Mouse (Mus musculus): ENCODE data around the gene S100a10. TPM values are rescaled to one million over a fixed set of nuclear protein-coding genes. Genes with fewer than 3 reads are reported as not detected.

Gene S100a10
- polyA plus RNA-seq, 1 experiment from 2014 or later, result 826 TPM

DNA sequence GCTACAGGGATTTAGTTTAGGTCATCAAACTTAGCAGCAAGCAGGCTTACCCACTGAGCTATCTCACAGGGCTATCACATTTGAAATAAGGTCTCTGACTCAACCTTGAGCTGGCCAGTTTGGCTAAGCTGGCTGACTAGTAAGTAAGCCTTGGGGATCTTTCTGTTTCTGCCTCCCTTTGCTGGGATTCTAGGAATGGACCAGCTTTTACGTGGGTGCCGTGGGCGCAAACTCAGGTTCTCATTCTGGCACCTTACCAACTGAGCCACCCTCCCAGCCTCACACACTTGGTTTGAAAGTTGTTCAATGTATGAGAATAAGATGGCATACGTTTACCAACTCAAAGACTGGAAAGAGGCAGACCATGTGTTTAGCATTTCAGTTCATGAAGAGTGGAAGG lies 8.3 kb downstream of the S100a10 start:
- no peak overlapping the region for H3K27ac ChIP-seq
- no peak overlapping the region for H3K4me3 ChIP-seq
- peaks cover 57% of the 10 kb centered on the region for H3K36me3 ChIP-seq
- H3K4me2 ChIP-seq, result no peak overlapping the region
- H3K27me3 ChIP-seq, result no peaks in the 10 kb centered on the region
- no peak overlapping the region for H3K9ac ChIP-seq
- no peak for ATAC-seq (ENCODE audit: insufficient number of reproducible peaks, low FRiP score, low TSS enrichment, low read depth)
- 91% methylated on average over 4 of the region's 4 CpGs for WGBS
- H3K9me3 ChIP-seq, result no peaks in the 10 kb centered on the region
- H3K4me1 ChIP-seq, result peaks cover 20% of the 10 kb centered on the region

GRCm38 (mm10) chr3:93566892-93567291 lies 12.0 kb downstream of the S100a10 start:
- Histone ChIP-seq H3K4me2 (no peak overlapping the region), H3K9ac (no peak overlapping the region), H3K27ac (no peak overlapping the region), H3K36me3 (peaks cover 39% of the 10 kb centered on the region), H3K4me3 (no peak overlapping the region), H3K27me3 (no peaks in the 10 kb centered on the region), H3K4me1 (peaks cover 17% of the 10 kb centered on the region), H3K9me3 (no peaks in the 10 kb centered on the region)
- WGBS, result 72% methylated on average over 3 of the region's 3 CpGs
- no peak for ATAC-seq (ENCODE audit: insufficient number of reproducible peaks, low FRiP score, low TSS enrichment, low read depth)

DNA sequence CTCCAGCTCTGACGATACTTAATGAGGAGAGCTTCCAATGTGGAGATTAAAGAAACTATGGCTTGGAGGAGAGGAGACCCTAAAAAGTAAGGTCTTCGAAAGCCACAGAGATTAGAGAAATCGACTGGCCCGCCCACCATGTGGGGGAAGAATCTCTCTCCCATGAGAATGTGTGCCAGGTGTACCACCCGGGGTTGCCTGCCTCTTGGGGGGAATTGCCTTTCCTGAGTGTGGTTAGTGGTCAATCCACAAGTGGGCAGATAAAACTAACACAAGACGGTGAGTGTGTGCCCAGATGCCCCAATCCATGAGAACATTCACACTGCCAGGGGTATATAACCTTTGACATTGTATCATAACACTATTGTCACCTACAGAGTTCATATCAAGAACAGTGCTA lies 12.8 kb downstream of the S100a10 start:
- Histone ChIP-seq H3K27ac (peak overlapping the region; percentile 89), H3K4me2 (peak overlapping the region; percentile 31; the same call in 1 of the 2 replicates), H3K27me3 (no peaks in the 10 kb centered on the region), H3K9ac (no peak overlapping the region), H3K9me3 (no peaks in the 10 kb centered on the region), H3K4me3 (no peak overlapping the region), H3K36me3 (peaks cover 30% of the 10 kb centered on the region), H3K4me1 (peaks cover 17% of the 10 kb centered on the region)
- 77% methylated on average over 6 of the region's 6 CpGs for WGBS
- ATAC-seq (ENCODE audit: insufficient number of reproducible peaks, low FRiP score, low TSS enrichment, low read depth), result no peak

DNA sequence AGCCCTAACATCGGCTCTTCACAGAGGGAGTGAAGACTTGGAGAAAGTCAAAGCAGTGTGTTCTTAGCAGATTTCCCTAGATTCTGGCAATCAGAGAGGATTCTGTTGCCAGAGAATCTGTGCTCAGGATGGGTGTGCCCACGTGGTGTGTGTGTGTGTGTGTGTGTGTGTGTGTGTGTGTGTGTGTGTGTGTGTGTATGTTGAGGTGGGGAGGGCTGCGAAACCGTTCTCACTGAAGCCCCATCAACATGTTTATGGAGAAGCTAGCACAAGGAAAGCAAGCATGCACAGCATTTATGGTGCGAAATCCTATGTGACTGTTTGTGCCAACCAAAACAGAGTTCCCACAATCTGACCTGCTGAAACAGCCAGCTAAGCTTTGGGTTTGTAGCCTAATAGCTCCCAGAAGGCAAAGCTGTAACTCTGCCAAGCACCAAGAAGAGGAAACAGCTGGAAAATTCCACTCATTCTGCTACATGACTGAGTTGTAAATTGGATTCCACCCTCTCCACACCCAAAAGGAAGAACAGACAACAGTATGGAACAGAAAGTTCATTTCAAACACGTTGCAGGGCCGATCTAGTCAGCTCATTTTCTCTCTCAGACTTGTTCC lies 13.7 kb downstream of the S100a10 start:
- Histone ChIP-seq H3K27me3 (no peaks in the 10 kb centered on the region), H3K4me1 (peaks cover 17% of the 10 kb centered on the region), H3K4me2 (peak overlapping the region; percentile 31), H3K27ac (peak overlapping the region; percentile 89), H3K36me3 (peaks cover 22% of the 10 kb centered on the region), H3K9me3 (no peaks in the 10 kb centered on the region), H3K4me3 (peak overlapping the region; percentile 2; the same call in 1 of the 2 replicates), H3K9ac (no peak overlapping the region)
- WGBS, result 6% methylated on average over 7 of the region's 7 CpGs
- peak; percentile 88 for ATAC-seq (ENCODE audit: insufficient number of reproducible peaks, low FRiP score, low TSS enrichment, low read depth)

DNA sequence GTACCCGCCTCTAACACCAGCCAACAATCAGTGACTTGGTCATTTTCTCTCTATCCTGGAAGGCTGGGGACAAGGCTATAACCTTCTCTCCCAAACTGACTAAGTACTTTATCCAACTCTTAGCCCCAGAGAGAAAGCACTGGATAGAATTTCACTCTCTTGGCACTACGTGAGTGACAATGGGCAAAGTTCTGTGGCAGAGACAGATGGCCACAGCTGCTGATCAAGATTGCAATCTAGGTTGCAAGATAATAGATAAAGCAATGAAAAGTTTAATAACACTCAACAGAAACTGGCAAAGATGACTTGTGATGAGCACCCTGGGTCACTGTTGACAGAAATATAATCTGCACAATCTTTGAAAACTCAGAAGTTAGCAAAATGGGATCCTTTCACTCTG lies 14.2 kb downstream of the S100a10 start:
- Histone ChIP-seq H3K27ac (peak overlapping the region; percentile 89), H3K4me1 (peaks cover 17% of the 10 kb centered on the region), H3K9me3 (no peaks in the 10 kb centered on the region), H3K4me3 (no peak overlapping the region), H3K36me3 (peaks cover 18% of the 10 kb centered on the region), H3K4me2 (peak overlapping the region; percentile 31), H3K27me3 (no peaks in the 10 kb centered on the region), H3K9ac (no peak overlapping the region)
- WGBS, result 25% methylated on average over 2 of the region's 2 CpGs
- ATAC-seq (ENCODE audit: insufficient number of reproducible peaks, low FRiP score, low TSS enrichment, low read depth), result no peak; the same call in 1 of the 2 replicates

DNA sequence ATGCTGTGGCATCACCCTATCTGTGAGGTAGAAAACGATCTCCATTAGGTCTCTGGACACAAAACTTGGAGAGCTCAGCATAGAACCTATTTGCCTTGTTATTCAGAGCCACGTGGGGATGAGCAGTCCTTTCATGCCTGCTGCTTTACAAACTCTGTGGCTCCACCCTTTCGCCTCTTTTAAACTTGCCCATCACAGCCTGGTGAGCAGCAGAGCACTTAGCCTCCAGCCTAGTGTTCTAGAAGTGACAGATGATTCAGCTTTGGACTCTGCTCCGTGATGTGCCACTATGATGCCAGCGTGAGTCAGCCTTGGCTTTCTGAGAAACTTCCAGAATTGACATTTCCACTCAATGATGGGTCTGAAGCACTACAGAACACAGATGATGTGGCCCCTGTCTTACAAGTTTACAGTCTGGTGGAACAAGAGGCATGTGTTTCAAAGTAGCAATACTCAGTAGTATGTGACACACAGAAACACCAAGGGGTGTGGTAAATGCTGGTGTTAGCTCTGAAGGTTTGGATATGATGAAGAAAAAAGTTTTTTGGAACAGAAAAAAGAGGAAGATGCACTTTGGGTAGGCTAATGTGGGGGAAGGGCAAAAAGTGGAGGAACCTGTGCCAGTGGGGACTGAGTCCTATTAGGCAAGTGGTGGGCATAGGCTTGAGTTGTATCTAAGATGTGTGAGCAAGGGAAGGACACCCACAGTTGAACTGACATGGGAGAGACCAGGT lies 17.3 kb downstream of the S100a10 start:
- Histone ChIP-seq H3K9ac (no peak overlapping the region), H3K36me3 (no peaks in the 10 kb centered on the region), H3K4me1 (peaks cover 17% of the 10 kb centered on the region), H3K9me3 (no peaks in the 10 kb centered on the region), H3K4me2 (no peak overlapping the region), H3K27ac (no peak overlapping the region), H3K27me3 (no peaks in the 10 kb centered on the region), H3K4me3 (no peak overlapping the region)
- WGBS, result 65% methylated on average over 5 of the region's 5 CpGs
- ATAC-seq (ENCODE audit: insufficient number of reproducible peaks, low FRiP score, low TSS enrichment, low read depth), result no peak

GRCm38 (mm10) chr3:93579317-93580038 lies 24.6 kb downstream of the S100a10 start:
- Histone ChIP-seq H3K4me2 (no peak overlapping the region), H3K4me1 (peaks cover 6% of the 10 kb centered on the region; the same call in 1 of the 2 replicates), H3K4me3 (no peak overlapping the region), H3K27me3 (no peaks in the 10 kb centered on the region), H3K9ac (no peak overlapping the region), H3K27ac (no peak overlapping the region), H3K9me3 (no peaks in the 10 kb centered on the region), H3K36me3 (no peaks in the 10 kb centered on the region)
- WGBS, result 57% methylated on average over 6 of the region's 6 CpGs
- ATAC-seq (ENCODE audit: insufficient number of reproducible peaks, low FRiP score, low TSS enrichment, low read depth), result no peak

DNA sequence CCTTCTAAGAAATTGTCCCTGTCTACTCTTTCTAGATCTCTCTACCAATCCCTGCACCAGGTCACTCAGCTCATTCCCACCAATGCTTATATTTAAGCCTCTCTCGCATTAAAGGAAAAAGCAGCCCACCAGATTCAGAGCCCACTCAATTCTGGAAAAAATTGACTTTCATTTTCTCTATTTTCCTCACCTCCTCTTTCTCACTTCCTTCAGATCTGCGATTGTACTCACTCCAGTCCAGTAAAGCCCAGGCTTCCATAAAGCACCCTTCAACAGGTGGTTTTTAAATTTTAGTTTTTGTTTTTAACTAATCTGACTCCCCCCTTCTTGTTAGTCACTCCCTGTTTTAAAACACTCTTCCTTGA lies 25.1 kb downstream of the S100a10 start:
- H3K27ac ChIP-seq, result no peak overlapping the region
- no peak for ATAC-seq (ENCODE audit: insufficient number of reproducible peaks, low FRiP score, low TSS enrichment, low read depth)
- peaks cover 6% of the 10 kb centered on the region; the same call in 1 of the 2 replicates for H3K4me1 ChIP-seq
- H3K27me3 ChIP-seq, result no peaks in the 10 kb centered on the region
- H3K36me3 ChIP-seq, result no peaks in the 10 kb centered on the region
- no peak overlapping the region for H3K9ac ChIP-seq
- no peak overlapping the region for H3K4me3 ChIP-seq
- H3K9me3 ChIP-seq, result no peaks in the 10 kb centered on the region
- 91% methylated on average over 2 of the region's 2 CpGs for WGBS
- H3K4me2 ChIP-seq, result no peak overlapping the region

DNA sequence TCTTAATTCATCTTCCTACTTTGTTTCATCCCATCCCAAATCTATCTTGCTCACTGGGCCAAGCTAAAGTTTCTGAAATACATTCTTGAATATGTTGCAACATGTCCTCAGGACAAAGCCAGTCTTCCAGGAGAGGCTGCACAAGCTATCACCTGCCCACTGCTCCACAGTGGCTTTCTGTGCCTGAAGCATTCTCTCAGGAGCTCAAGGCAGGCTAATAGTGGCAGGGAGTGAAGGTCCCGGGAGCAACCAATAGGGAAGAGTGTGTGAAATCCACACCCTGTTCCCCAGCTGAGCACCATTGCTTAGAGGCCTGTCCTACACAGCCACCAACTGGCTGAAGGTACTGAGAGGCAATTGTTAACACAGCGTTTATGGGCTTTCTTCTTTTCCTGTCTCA lies 26.1 kb downstream of the S100a10 start:
- no peak overlapping the region for H3K9ac ChIP-seq
- WGBS, result 12% methylated on average over 2 of the region's 2 CpGs
- peaks cover 6% of the 10 kb centered on the region; the same call in 1 of the 2 replicates for H3K4me1 ChIP-seq
- H3K36me3 ChIP-seq, result no peaks in the 10 kb centered on the region
- no peaks in the 10 kb centered on the region for H3K27me3 ChIP-seq
- no peak overlapping the region for H3K4me2 ChIP-seq
- H3K27ac ChIP-seq, result peak overlapping the region; percentile 33; the same call in 1 of the 2 replicates
- H3K4me3 ChIP-seq, result no peak overlapping the region
- no peaks in the 10 kb centered on the region for H3K9me3 ChIP-seq
- ATAC-seq (ENCODE audit: insufficient number of reproducible peaks, low FRiP score, low TSS enrichment, low read depth), result 0 out of 2 replicates have a peak, but pooled peaks have one; percentile 52

GRCm38 (mm10) chr3:93581687-93582086 lies 26.8 kb downstream of the S100a10 start:
- H3K4me2 ChIP-seq, result no peak overlapping the region
- no peak for ATAC-seq (ENCODE audit: insufficient number of reproducible peaks, low FRiP score, low TSS enrichment, low read depth)
- H3K9ac ChIP-seq, result no peak overlapping the region
- H3K27me3 ChIP-seq, result no peaks in the 10 kb centered on the region
- H3K4me1 ChIP-seq, result peaks cover 6% of the 10 kb centered on the region; the same call in 1 of the 2 replicates
- WGBS, result 82% methylated on average over 4 of the region's 4 CpGs
- no peak overlapping the region for H3K4me3 ChIP-seq
- no peaks in the 10 kb centered on the region for H3K36me3 ChIP-seq
- H3K27ac ChIP-seq, result 0 out of 2 replicates have a peak overlapping the region, but pooled peaks have one; percentile 5
- H3K9me3 ChIP-seq, result no peaks in the 10 kb centered on the region

- Histone ChIP-seq H3K9ac (no peak overlapping the region), H3K4me1 (peaks cover 6% of the 10 kb centered on the region; the same call in 1 of the 2 replicates), H3K9me3 (no peaks in the 10 kb centered on the region), H3K27me3 (no peaks in the 10 kb centered on the region), H3K4me2 (no peak overlapping the region), H3K4me3 (no peak overlapping the region), H3K36me3 (no peaks in the 10 kb centered on the region), H3K27ac (peak overlapping the region; percentile 22; the same call in 1 of the 2 replicates)
- 39% methylated on average over 2 of the region's 2 CpGs for WGBS
- ATAC-seq (ENCODE audit: insufficient number of reproducible peaks, low FRiP score, low TSS enrichment, low read depth), result no peak
These were observed 28.2 kb downstream of the S100a10 start for GRCm38 (mm10) chr3:93583056-93583455.

- 85% methylated on average over 5 of the region's 5 CpGs for WGBS
These were observed 34.7 kb downstream of the S100a10 start for GRCm38 (mm10) chr3:93589629-93590028.

More at GRCm38 (mm10) chr3:93589629-93590028, 34.7 kb downstream of the S100a10 start:
- Histone ChIP-seq H3K9ac (no peak overlapping the region), H3K4me2 (no peak overlapping the region), H3K4me3 (no peak overlapping the region), H3K4me1 (no peaks in the 10 kb centered on the region), H3K36me3 (no peaks in the 10 kb centered on the region), H3K27ac (no peak overlapping the region), H3K9me3 (no peaks in the 10 kb centered on the region), H3K27me3 (no peaks in the 10 kb centered on the region)
- ATAC-seq (ENCODE audit: insufficient number of reproducible peaks, low FRiP score, low TSS enrichment, low read depth), result no peak

Data from limb, embryonic 15.5 days (tissue).